Mouse (Mus musculus) myocyte (in vitro differentiated cells): ENCODE results near the gene Mfsd4b5. TPM values are rescaled to one million over a fixed set of nuclear protein-coding genes. Genes with fewer than 3 reads are reported as not detected.

Experiments used
- H3K27me3 ChIP-seq: one replicate; pipeline ENCODE4 v1.6.1; 2011; ENCODE audit not compliant: control insufficient read depth, insufficient read depth, insufficient read length
- H3K36me3 ChIP-seq: one replicate; pipeline ENCODE4 v1.6.1; 2011; ENCODE audit not compliant: control insufficient read depth, insufficient read depth
- H3K4me2 ChIP-seq: one replicate; pipeline ENCODE4 v1.6.1; 2011; ENCODE audit warnings: low read depth, control low read depth
- H3K4me3 ChIP-seq: one replicate; pipeline ENCODE4 v1.5.1; 2011; ENCODE audit warnings: mild to moderate bottlenecking, control low read depth, moderate library complexity
- H3K79me2 ChIP-seq: one replicate; pipeline ENCODE4 v1.6.1; 2011; ENCODE audit not compliant: control insufficient read depth, insufficient read depth
- H3ac ChIP-seq: one replicate; pipeline ENCODE4 v1.6.1; 2011; ENCODE audit not compliant: control insufficient read depth, insufficient read length
- CEBPB ChIP-seq: IDR thresholded peaks from 2 replicates; pipeline ENCODE4 v1.6.1; 2011; ENCODE audit warnings: mild to moderate bottlenecking, moderate library complexity; ENCODE audit not compliant: poor library complexity, insufficient read depth, severe bottlenecking
- E2F4 ChIP-seq: IDR thresholded peaks from one replicate; pipeline ENCODE4 v1.6.1; 2011; ENCODE audit warnings: mild to moderate bottlenecking, control low read depth, moderate library complexity; ENCODE audit not compliant: insufficient read depth
- MAX ChIP-seq: IDR thresholded peaks from one replicate; pipeline ENCODE4 v1.6.1; 2011; ENCODE audit warnings: low read depth, mild to moderate bottlenecking, control low read depth
- MYOD1 ChIP-seq, 3 experiments: IDR thresholded peaks; one replicate each; pipeline ENCODE4 v1.6.1; 2011; ENCODE audit warnings: control low read depth in 2 of 3, low read depth in 2 of 3, mild to moderate bottlenecking in 2 of 3, moderate library complexity in 1 of 3; ENCODE audit not compliant: insufficient read length in 2 of 3, control insufficient read depth in 1 of 3
- MYOG ChIP-seq, 3 experiments: IDR thresholded peaks; one replicate each; pipeline ENCODE4 v1.6.1; 2011; ENCODE audit warnings: control low read depth in 2 of 3, low read depth in 2 of 3, mild to moderate bottlenecking in 2 of 3; ENCODE audit not compliant: insufficient read length in 2 of 3, control insufficient read depth in 1 of 3, insufficient read depth in 1 of 3
- POLR2A ChIP-seq: IDR thresholded peaks from one replicate; pipeline ENCODE4 v1.6.1; 2011; ENCODE audit warnings: low read depth, mild to moderate bottlenecking, control low read depth, moderate library complexity; ENCODE audit not compliant: insufficient read length
- POLR2AphosphoS2 ChIP-seq: IDR thresholded peaks from one replicate; pipeline ENCODE4 v1.6.1; 2011; ENCODE audit warnings: low read depth, control low read depth; ENCODE audit not compliant: insufficient read length
- REST ChIP-seq: IDR thresholded peaks from one replicate; pipeline ENCODE4 v1.6.1; 2011; ENCODE audit warnings: mild to moderate bottlenecking, control low read depth, moderate library complexity; ENCODE audit not compliant: insufficient read depth, insufficient read length
- SRF ChIP-seq: IDR thresholded peaks from one replicate; pipeline ENCODE4 v1.6.1; 2011; ENCODE audit warnings: low read depth; ENCODE audit not compliant: control insufficient read depth, insufficient read length
- TCF12 ChIP-seq: IDR thresholded peaks from one replicate; pipeline ENCODE4 v1.6.1; 2011; ENCODE audit warnings: mild to moderate bottlenecking, control low read depth; ENCODE audit not compliant: poor library complexity, insufficient read depth, severe bottlenecking
- TCF3 ChIP-seq: IDR thresholded peaks from one replicate; pipeline ENCODE4 v1.6.1; 2011; ENCODE audit warnings: low read depth, control low read depth; ENCODE audit not compliant: insufficient read length
- USF1 ChIP-seq: IDR thresholded peaks from one replicate; pipeline ENCODE4 v1.6.1; 2011; ENCODE audit warnings: low read depth, mild to moderate bottlenecking, control low read depth, moderate library complexity
- polyA plus RNA-seq: library from polyadenylated mRNA; unstranded; fragments of >200 nt; fragmentation: generic; extraction: Trizol; gene quantifications from one replicate; pipeline ENCODE4 v1.2.1, GENCODE M21; 2012; ENCODE audit warnings: missing spikeins

Mfsd4b5 gene
- polyA plus RNA-seq, 1 experiment = 0.04 TPM

DNA sequence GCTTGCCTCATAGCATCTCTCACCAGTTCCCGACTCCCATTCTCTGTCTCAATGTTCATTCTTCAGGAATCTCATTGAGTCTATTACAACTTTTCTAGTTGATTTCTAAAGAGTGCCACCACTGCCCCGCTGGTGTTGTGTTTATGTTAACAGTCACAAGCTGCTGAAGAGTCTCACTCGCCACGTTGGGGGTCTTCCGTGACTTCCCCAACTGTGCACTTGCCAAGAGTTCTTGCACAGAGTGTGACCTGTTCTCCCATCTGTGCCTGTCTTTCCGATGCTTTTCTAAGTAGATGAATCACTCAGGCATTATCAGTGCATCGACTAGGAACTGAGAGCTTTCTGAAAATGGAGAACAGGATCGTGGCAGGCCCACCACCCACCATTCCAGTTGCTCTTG is 41.6 kb upstream of the Mfsd4b5 start:
- Histone ChIP-seq H3K36me3 (no peaks in the 10 kb centered on the region), H3ac (no peak overlapping the region), H3K79me2 (no peaks in the 10 kb centered on the region), H3K4me3 (no peak overlapping the region), H3K4me2 (no peak overlapping the region), H3K27me3 (no peaks in the 10 kb centered on the region)
- TF ChIP-seq USF1 (no peak), TCF12 (no peak), TCF3 (no peak), MYOG (IDR thresholded peaks at IDR 0.05; ENCODE audit: control insufficient read depth in 1 of 3, insufficient read depth in 1 of 3, insufficient read length in 2 of 3, low read depth in 2 of 3) (no peak), POLR2A (no peak), MYOD1 (IDR thresholded peaks at IDR 0.05; ENCODE audit: control insufficient read depth in 1 of 3, insufficient read length in 2 of 3, low read depth in 2 of 3) (no peak), E2F4 (no peak), REST (no peak), SRF (no peak), POLR2AphosphoS2 (no peak), MAX (no peak), CEBPB (no peak)

DNA sequence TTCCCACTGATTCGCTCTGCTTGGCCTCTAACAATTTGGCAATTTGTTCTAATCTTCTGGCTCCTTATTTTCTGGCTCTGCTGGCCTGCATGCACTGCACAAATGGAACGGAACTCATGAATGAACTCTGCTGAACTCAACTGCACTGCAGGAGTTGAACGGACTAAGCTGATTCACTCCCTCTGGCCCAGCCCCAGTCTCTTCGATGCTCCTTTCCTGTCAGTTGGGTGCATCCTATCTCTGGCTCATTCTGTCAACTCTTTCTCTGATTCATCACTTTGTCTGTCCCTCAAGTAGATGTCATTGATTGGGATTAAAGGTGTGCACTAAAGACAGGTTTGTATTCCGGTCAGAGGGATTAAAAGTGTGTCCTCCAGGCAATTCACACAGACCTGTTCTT is 40.1 kb upstream of the Mfsd4b5 start:
- H3K4me3 ChIP-seq = no peak overlapping the region
- H3K36me3 ChIP-seq = no peaks in the 10 kb centered on the region
- no peak overlapping the region for H3K4me2 ChIP-seq
- no peak for TF ChIP-seq POLR2A
- TF ChIP-seq MAX = no peak
- TF ChIP-seq USF1 = no peak
- no peak for TF ChIP-seq MYOG (IDR thresholded peaks at IDR 0.05; ENCODE audit: control insufficient read depth in 1 of 3, insufficient read depth in 1 of 3, insufficient read length in 2 of 3, low read depth in 2 of 3)
- TF ChIP-seq E2F4 = no peak
- no peak for TF ChIP-seq TCF3
- TF ChIP-seq SRF = no peak
- no peak for TF ChIP-seq TCF12
- no peak for TF ChIP-seq REST
- TF ChIP-seq CEBPB = no peak
- TF ChIP-seq MYOD1 (IDR thresholded peaks at IDR 0.05; ENCODE audit: control insufficient read depth in 1 of 3, insufficient read length in 2 of 3, low read depth in 2 of 3) = no peak
- no peak for TF ChIP-seq POLR2AphosphoS2
- no peaks in the 10 kb centered on the region for H3K27me3 ChIP-seq
- H3ac ChIP-seq = no peak overlapping the region
- H3K79me2 ChIP-seq = no peaks in the 10 kb centered on the region

DNA sequence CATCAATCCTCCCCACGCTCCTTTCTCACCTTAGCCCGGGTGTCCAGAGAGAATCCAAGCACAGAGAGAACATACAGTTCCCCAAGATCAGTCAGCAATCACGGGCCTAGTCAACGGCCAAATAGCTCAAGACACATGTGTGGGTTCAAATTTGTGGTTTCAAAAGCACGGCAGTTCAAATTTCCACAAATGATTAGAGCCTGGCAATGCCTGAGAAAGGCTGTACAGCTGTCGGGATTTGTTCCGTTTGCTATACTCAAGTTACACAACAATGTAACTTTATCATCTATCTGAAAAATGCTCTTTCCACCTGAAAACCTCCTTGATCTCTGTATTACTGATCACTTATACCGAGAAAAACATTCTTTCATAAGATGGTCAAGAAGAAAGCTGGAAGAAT is 39.1 kb upstream of the Mfsd4b5 start:
- no peak for TF ChIP-seq E2F4
- peak in 1 of 3 experiments; percentile 50 for TF ChIP-seq MYOD1 (IDR thresholded peaks at IDR 0.05; ENCODE audit: control insufficient read depth in 1 of 3, insufficient read length in 2 of 3, low read depth in 2 of 3)
- TF ChIP-seq MYOG (IDR thresholded peaks at IDR 0.05; ENCODE audit: control insufficient read depth in 1 of 3, insufficient read depth in 1 of 3, insufficient read length in 2 of 3, low read depth in 2 of 3) = peak in 2 of 3 experiments; percentile 16 to 55
- TF ChIP-seq MAX = no peak
- TF ChIP-seq USF1 = no peak
- no peak for TF ChIP-seq REST
- no peak for TF ChIP-seq CEBPB
- TF ChIP-seq POLR2AphosphoS2 = no peak
- TF ChIP-seq SRF = no peak
- TF ChIP-seq TCF12 = peak; percentile 19
- no peak for TF ChIP-seq TCF3
- no peak for TF ChIP-seq POLR2A
- Histone ChIP-seq H3K4me3 (peak overlapping the region; percentile 24), H3K36me3 (no peaks in the 10 kb centered on the region), H3K79me2 (no peaks in the 10 kb centered on the region), H3ac (no peak overlapping the region), H3K4me2 (peak overlapping the region; percentile 75), H3K27me3 (no peaks in the 10 kb centered on the region)

DNA sequence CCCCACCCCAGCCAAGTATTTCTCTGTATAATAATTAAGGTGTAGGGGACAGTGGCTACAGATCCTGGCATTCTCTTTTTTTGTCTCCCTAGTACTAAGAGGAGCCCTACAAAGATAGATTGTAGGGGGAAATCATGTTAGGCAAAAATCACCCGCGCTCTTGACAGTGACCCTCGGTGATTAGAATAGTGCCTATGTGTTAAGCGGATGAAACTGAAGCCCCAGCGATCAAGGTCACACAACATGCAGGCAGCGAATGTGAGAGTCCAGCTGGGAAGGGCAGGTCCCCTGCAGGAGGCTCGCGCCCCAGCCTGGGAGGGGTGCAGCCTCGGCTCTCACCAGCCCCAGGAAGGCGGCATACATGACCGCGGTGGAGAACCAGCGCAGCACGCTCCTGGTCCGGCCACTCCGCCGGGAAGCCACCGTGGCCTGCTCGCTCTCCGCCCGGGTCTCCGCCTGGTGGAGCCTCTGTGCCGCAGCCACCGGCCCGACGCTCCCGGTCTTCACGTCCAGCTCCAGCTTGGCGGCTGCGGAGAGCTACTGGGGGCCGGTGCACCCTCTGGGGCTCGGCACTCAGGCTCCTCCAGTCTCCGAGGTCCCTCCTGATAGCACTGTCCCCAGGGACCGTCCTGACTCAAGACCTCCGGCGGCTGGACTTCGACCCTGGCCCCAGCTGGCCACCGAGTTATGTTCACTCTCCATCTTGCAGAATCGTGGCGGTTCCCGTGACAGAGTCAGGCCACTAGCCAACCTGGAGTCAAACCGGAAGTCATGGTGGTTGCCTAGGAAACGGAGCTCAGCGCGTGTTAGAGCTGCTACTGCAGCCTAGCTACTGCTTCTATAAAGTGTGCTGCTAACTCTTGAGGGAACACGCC is 38.3 kb upstream of the Mfsd4b5 start, which contains the start of gene Mfsd4b1:
Gene Mfsd4b1, minus strand, starts transcription at position 715 of the 875 bp plus-strand sequence.
- Histone ChIP-seq H3K4me3 (peak within 1 kb of the TSS; percentile 24), H3K36me3 (no peaks in the 10 kb centered on the region), H3K27me3 (no peaks in the 10 kb centered on the region), H3ac (peak within 1 kb of the TSS; percentile 35), H3K4me2 (peak within 1 kb of the TSS; percentile 75), H3K79me2 (no peaks in the 10 kb centered on the region)
- TF ChIP-seq E2F4 (no peak), MYOD1 (IDR thresholded peaks at IDR 0.05; ENCODE audit: control insufficient read depth in 1 of 3, insufficient read length in 2 of 3, low read depth in 2 of 3) (peak in 1 of 3 experiments; percentile 23), POLR2AphosphoS2 (no peak), TCF3 (no peak), SRF (no peak), TCF12 (no peak), CEBPB (no peak), MYOG (IDR thresholded peaks at IDR 0.05; ENCODE audit: control insufficient read depth in 1 of 3, insufficient read depth in 1 of 3, insufficient read length in 2 of 3, low read depth in 2 of 3) (peak in 1 of 3 experiments; percentile 2), POLR2A (peak; percentile 22), USF1 (no peak), MAX (no peak), REST (no peak)
